Mouse (Mus musculus) heart, embryonic 16.5 days (tissue): Measurements from ENCODE around the gene Fam53a. TPM values are rescaled to one million over a fixed set of nuclear protein-coding genes. Genes with fewer than 3 reads are reported as not detected.

Source experiments
- ATAC-seq: fragments of 200-750 bp; cut with Nextera tagmentation; replicated peaks from 2 replicates; pipeline ENCODE4 v1.8.0; 2017; ENCODE audit warnings: moderate number of reproducible peaks; ENCODE audit not compliant: insufficient read depth, low FRiP score; ENCODE audit errors: extremely low read depth
- H3K27ac ChIP-seq: fragments of 300-500 bp; sonication (generic); 2 replicates; pipeline ENCODE4 v1.5.1; 2014; ENCODE audit warnings: mild to moderate bottlenecking, low read length, control low read depth, moderate library complexity
- H3K27me3 ChIP-seq: fragments of 300-500 bp; sonication (generic); 2 replicates; pipeline ENCODE4 v1.6.1; 2014; ENCODE audit warnings: low read length, mixed read lengths; ENCODE audit not compliant: control insufficient read depth, insufficient read depth
- H3K36me3 ChIP-seq: fragments of 300-500 bp; sonication (generic); 2 replicates; pipeline ENCODE4 v1.6.1; 2014; ENCODE audit not compliant: control insufficient read depth, insufficient read depth
- H3K4me1 ChIP-seq: fragments of 300-500 bp; sonication (generic); 2 replicates; pipeline ENCODE4 v1.6.1; 2014; ENCODE audit warnings: low read length, mixed read lengths; ENCODE audit not compliant: control insufficient read depth, insufficient read depth
- H3K4me2 ChIP-seq: fragments of 300-500 bp; sonication (generic); 2 replicates; pipeline ENCODE4 v1.6.1; 2014; ENCODE audit warnings: low read depth, mild to moderate bottlenecking, control low read depth, low read length
- H3K4me3 ChIP-seq: fragments of 300-500 bp; sonication (generic); 2 replicates; pipeline ENCODE4 v1.5.1; 2014; ENCODE audit warnings: mild to moderate bottlenecking, control low read depth, low read length
- H3K9ac ChIP-seq: fragments of 300-500 bp; sonication (generic); 2 replicates; pipeline ENCODE4 v1.6.1; 2014; ENCODE audit warnings: low read length, control low read depth
- H3K9me3 ChIP-seq: fragments of 300-500 bp; sonication (generic); replicated peaks from 2 replicates; pipeline ENCODE4 v1.6.1; 2016; ENCODE audit warnings: low read length; ENCODE audit not compliant: control insufficient read depth
- WGBS: fragments of 180-500 bp; shearing (Covaris S2); extraction: QIAGEN DNeasy Blood & Tissue Kit; methylation state at CpG from one replicate; pipeline ENCODE4 v1.1.7; 2014; 5-methylcytosine and 5-hydroxymethylcytosine counted together
- polyA plus RNA-seq: library from polyadenylated mRNA; unstranded; fragments of >200 nt; fragmentation: Nextera tagmentation; extraction: Ambion mirVana; gene quantifications from 2 replicates; pipeline ENCODE4 v1.2.1, GENCODE M21; 2015

The Fam53a gene
- polyA plus RNA-seq, 1 experiment from 2014 or later, result 56.2 TPM

DNA sequence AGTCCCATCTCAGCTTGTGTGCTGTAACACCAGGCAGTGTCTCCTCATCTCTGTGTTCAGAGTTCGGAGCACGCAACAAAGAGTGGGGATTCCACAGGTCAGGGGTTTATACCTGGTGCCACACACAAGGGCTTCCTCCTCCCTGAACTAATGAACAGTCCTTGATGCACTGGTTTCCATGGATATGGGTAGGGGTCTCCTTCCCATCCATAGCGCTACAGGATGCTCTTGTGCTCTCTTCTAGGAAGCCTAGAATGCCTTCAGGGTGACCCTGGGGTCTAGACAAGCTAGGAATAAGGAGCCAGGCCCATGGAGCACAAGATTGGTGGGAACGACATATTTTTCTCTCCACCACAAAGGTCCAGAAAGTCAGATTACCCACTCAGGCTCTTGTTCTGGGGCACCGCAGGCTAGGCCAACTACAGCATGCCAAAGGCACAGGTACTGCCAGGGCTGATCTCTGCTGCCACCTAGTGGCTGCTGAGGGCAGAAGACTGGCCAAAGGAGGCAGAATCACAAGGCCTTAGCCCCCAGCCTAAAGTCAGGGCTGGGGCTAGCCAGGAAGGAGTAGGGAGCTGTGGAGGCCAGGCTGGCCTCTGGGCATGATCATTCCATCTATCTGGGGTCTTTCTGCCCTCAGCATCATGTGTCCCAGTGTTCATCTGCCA is 40.1 kb downstream of the Fam53a start:
- Histone ChIP-seq H3K4me3 (no peak overlapping the region), H3K4me2 (no peak overlapping the region), H3K27ac (no peak overlapping the region), H3K36me3 (no peaks in the 10 kb centered on the region), H3K9ac (no peak overlapping the region), H3K9me3 (no peaks in the 10 kb centered on the region), H3K27me3 (no peaks in the 10 kb centered on the region), H3K4me1 (no peaks in the 10 kb centered on the region)
- no peak for ATAC-seq
- WGBS, result 66% methylated on average over 5 of the region's 5 CpGs

DNA sequence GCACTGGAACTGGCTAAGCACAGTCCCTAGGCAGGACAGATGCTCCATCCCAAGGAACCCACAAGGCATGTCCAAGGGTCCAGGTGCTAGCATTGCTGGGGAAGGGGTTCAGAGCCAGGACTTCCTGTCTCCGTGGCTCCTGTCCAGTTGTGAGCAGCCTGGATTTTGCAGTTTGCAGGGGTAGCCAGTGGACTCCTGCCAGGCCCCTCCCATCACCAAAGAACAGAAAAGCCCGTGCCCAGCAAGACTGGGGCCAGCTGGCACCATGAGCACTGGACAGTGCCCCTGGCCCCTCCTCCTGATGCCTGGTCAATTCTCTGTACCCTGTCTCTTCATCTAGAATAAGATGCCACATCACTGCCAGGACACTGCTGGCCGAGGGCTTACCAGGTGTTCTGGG is 41.4 kb downstream of the Fam53a start:
- Histone ChIP-seq H3K4me1 (no peaks in the 10 kb centered on the region), H3K27me3 (no peaks in the 10 kb centered on the region), H3K36me3 (no peaks in the 10 kb centered on the region), H3K4me3 (no peak overlapping the region), H3K27ac (no peak overlapping the region), H3K4me2 (no peak overlapping the region), H3K9me3 (no peaks in the 10 kb centered on the region), H3K9ac (no peak overlapping the region)
- ATAC-seq, result no peak
- WGBS, result 73% methylated on average over 3 of the region's 3 CpGs

DNA sequence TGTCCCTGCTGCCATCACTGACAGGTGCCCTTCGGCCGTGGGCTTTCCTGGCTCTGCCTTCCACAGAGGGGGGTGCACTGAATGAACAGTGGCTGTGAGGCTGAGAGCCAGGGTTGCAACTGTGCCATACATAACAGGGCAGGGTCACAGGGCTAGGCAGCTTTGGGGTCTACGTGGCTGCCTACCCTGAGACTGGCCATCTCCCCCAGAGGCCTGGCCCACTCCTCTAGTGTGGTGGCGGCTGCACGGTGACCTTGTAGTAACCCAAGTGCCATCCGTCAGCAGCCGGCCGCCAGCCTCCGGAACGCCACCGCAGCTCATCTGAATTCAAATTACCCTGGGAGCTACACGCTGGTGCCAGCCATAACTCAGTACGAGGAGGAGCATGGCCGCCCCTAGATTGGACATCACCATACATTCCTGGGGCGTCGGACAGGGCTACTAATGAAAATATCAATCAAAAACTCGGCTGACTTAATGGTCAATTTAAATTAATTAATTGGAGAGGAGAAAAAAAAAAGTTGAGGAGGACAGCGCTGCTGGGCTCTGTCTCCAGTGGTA is 41.9 kb downstream of the Fam53a start:
- H3K9ac ChIP-seq, result no peak overlapping the region
- H3K36me3 ChIP-seq, result no peaks in the 10 kb centered on the region
- H3K27ac ChIP-seq, result no peak overlapping the region
- H3K27me3 ChIP-seq, result no peaks in the 10 kb centered on the region
- ATAC-seq, result no peak
- H3K9me3 ChIP-seq, result no peaks in the 10 kb centered on the region
- H3K4me1 ChIP-seq, result no peaks in the 10 kb centered on the region
- no peak overlapping the region for H3K4me2 ChIP-seq
- no peak overlapping the region for H3K4me3 ChIP-seq
- WGBS, result 74% methylated on average over 18 of the region's 18 CpGs

DNA sequence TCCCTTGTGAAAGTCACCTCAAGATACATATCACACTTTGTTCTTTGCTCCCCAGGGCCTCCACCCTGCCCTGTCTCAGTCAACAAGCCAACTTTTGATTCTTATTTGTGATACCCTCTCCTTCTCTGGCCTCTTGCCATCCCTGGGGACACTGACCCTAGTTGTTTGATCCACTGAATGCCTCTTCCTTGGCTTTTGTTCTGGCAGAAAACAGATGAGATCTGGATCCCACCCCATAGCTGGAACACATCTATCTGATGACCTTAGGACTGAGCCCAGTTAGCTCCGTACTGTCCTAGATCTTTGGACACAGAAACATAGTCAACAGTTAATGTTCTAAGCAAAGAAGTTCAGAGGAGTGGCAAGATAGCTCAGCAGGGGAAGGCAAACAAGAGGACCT is 49.1 kb downstream of the Fam53a start:
- no peaks in the 10 kb centered on the region for H3K9me3 ChIP-seq
- no peak overlapping the region for H3K27ac ChIP-seq
- no peak overlapping the region for H3K4me2 ChIP-seq
- H3K36me3 ChIP-seq, result no peaks in the 10 kb centered on the region
- H3K4me1 ChIP-seq, result no peaks in the 10 kb centered on the region
- H3K9ac ChIP-seq, result no peak overlapping the region
- no peaks in the 10 kb centered on the region for H3K27me3 ChIP-seq
- ATAC-seq, result no peak
- no peak overlapping the region for H3K4me3 ChIP-seq
- 70% methylated on average over 1 of the region's 1 CpGs for WGBS

DNA sequence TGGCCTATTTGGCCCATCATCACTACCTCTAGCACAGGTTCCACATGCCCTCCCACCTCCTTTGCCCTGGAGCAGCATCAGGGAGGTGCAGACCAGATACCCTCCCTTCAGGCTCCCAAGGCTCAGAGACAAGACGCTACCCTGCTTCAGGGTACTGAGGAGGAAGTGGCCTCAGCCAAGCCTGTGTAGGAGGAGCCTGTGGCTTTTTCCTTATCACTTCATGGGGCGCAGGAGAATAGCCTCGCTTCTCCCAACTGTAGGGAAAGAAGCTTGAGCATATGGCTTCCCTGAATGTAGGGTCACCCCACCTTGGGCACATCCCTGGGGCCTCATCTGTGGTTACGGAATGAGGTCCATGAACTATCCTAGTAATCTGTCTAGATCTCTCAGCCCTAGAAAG is 55.2 kb downstream of the Fam53a start:
- no peak for ATAC-seq
- Histone ChIP-seq H3K27me3 (no peaks in the 10 kb centered on the region), H3K9me3 (no peaks in the 10 kb centered on the region), H3K36me3 (no peaks in the 10 kb centered on the region), H3K27ac (no peak overlapping the region), H3K4me1 (no peaks in the 10 kb centered on the region), H3K4me3 (no peak overlapping the region), H3K9ac (no peak overlapping the region), H3K4me2 (no peak overlapping the region)
- WGBS, result 47% methylated on average over 4 of the region's 4 CpGs

DNA sequence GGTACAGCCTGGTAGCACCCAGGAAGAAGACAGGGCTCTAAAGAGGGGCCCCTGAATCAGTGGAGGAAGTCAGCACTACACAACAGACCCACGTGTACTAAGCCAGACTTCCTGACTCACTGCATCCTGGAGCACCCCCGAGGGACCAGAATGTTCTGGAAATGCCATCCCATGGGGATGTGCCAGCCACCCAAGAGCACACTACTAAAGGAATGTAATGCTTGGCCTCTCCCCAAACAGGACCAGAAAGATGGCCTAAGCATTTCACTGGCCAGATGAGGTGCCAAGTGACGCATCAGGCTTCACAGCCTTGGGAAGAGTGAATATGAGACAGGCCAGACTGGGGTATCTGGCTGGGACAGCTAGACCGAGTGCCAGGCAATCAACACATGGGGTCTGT is 63.5 kb downstream of the Fam53a start:
- H3K9ac ChIP-seq, result no peak overlapping the region
- no peak overlapping the region for H3K27ac ChIP-seq
- no peaks in the 10 kb centered on the region for H3K27me3 ChIP-seq
- no peak overlapping the region for H3K4me2 ChIP-seq
- no peaks in the 10 kb centered on the region for H3K9me3 ChIP-seq
- H3K36me3 ChIP-seq, result no peaks in the 10 kb centered on the region
- no peak for ATAC-seq
- WGBS, result 62% methylated on average over 4 of the region's 4 CpGs
- no peak overlapping the region for H3K4me3 ChIP-seq
- H3K4me1 ChIP-seq, result no peaks in the 10 kb centered on the region

DNA sequence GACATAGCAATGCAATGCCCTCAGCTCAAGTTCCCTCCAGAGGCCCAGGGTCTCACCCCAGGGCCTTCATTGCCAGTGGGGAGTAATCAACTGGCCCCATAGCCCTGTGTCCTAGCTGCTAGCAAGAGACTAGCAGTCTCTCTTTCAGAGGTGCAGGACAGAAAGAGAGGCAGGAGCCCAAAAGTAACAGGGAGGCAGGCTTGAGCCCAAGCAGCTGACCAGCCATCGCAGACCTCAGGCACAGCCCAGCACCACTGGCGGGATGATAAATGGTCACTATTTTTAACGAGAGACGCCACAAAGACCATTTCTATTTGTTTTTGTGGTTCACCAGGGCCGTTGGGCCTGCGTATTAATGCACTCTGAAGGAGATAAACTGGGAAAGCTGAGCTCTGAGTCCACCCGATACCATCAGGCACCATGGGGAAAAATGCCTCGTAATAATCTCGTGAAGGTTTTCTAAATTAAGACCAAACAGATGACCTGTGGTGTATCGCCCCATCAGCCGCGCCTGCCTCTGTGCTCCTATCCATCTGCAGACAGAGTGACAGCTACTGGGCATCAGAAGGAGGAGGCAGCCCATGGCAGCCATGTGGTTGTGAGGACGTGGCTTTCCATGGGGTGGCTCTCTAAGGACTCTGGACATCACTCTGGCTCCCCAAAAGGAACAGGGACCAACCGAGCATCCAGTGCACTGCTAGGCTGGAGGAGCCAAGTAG is 73.0 kb downstream of the Fam53a start:
- no peaks in the 10 kb centered on the region for H3K9me3 ChIP-seq
- 48% methylated on average over 14 of the region's 14 CpGs for WGBS
- ATAC-seq, result no peak
- H3K36me3 ChIP-seq, result no peaks in the 10 kb centered on the region
- no peak overlapping the region for H3K9ac ChIP-seq
- H3K4me1 ChIP-seq, result no peaks in the 10 kb centered on the region
- no peak overlapping the region for H3K27ac ChIP-seq
- no peaks in the 10 kb centered on the region for H3K27me3 ChIP-seq
- no peak overlapping the region for H3K4me2 ChIP-seq
- H3K4me3 ChIP-seq, result no peak overlapping the region

Other genes with a start within 250 kb of the Fam53a start
- gene Nkx1-1, start 195.7 kb downstream of the Fam53a start, polyA plus RNA-seq, result not detected in 2 replicates
- 0.65 and 1.00 TPM in 2 replicates for gene Gm9903, start 290 bp upstream of the Fam53a start, polyA plus RNA-seq
- gene Slbp, start 22.9 kb upstream of the Fam53a start, polyA plus RNA-seq, result 119 and 138 TPM in 2 replicates
- 114 and 122 TPM in 2 replicates for gene Tacc3, start 28.5 kb upstream of the Fam53a start, polyA plus RNA-seq
- gene Tmem129, start 28.8 kb upstream of the Fam53a start, polyA plus RNA-seq, result 37.1 and 37.4 TPM in 2 replicates
- gene Fgfr3, start 92.0 kb upstream of the Fam53a start, polyA plus RNA-seq, result 3.9 and 8.8 TPM in 2 replicates
- gene Letm1, start 153.2 kb upstream of the Fam53a start, polyA plus RNA-seq, result 45.8 and 52.4 TPM in 2 replicates
- 24.3 and 28.1 TPM in 2 replicates for gene Nsd2, start 191.1 kb upstream of the Fam53a start, polyA plus RNA-seq